Mouse (Mus musculus): ENCODE measurements at regions not wholly inside any gene's neighbourhood (a gene's known extent, or its start where the extent isn't known, plus 50 kb on each side); places are given as distances from the start of the nearest gene placed in this dataset.

- DNase-seq (ENCODE audit: low spot score in 2 of 2), result no peak
- intact Hi-C loops (cut with DNase I), result loop anchor here (5.0 kb wide), 1 partner anchor 202 kb away; the partner anchor contains the start of gene Klf4
These were observed 202.1 kb upstream of the Klf4 start for GRCm38 (mm10) chr4:55734331-55734730.

- intact Hi-C loops (cut with DNase I), result loop anchor here (2.0 to 5.0 kb wide), 2 partner anchors 82 to 201 kb away; partner anchors contain the start of gene Klf4
- no peak for DNase-seq (ENCODE audit: low spot score in 2 of 2)
These were observed 201.0 kb upstream of the Klf4 start for GRCm38 (mm10) chr4:55733223-55733622.

GRCm38 (mm10) chr4:55732006-55732405 lies 199.7 kb upstream of the Klf4 start:
- intact Hi-C loops (cut with DNase I), result loop anchor here (2.0 to 5.0 kb wide), 2 partner anchors 81 to 200 kb away; partner anchors contain the start of gene Klf4

GRCm38 (mm10) chr4:55730266-55730665 lies 198.0 kb upstream of the Klf4 start:
- intact Hi-C loops (cut with DNase I), result loop anchor here (5.0 kb wide), 1 partner anchor 198 kb away; the partner anchor contains the start of gene Klf4

More at GRCm38 (mm10) chr4:55732006-55732405, 199.7 kb upstream of the Klf4 start:
- DNase-seq (ENCODE audit: low spot score in 2 of 2), result peak; percentile 63 to 95

GRCm38 (mm10) chr4:55727178-55727577 lies 194.9 kb upstream of the Klf4 start:
- DNase-seq (ENCODE audit: low spot score in 2 of 2), result no peak

More at GRCm38 (mm10) chr4:55730266-55730665, 198.0 kb upstream of the Klf4 start:
- DNase-seq (ENCODE audit: low spot score in 2 of 2), result no peak

GRCm38 (mm10) chr4:55726081-55726480 lies 193.8 kb upstream of the Klf4 start:
- DNase-seq (ENCODE audit: low spot score in 2 of 2), result no peak
- intact Hi-C loops (cut with DNase I), result no loop called here

More at GRCm38 (mm10) chr4:55727178-55727577, 194.9 kb upstream of the Klf4 start:
- intact Hi-C loops (cut with DNase I), result no loop called here

- DNase-seq (ENCODE audit: low spot score in 2 of 2), result no peak
- intact Hi-C loops (cut with DNase I), result no loop called here
These were observed 192.0 kb upstream of the Klf4 start for GRCm38 (mm10) chr4:55724286-55724685.

- no peak for DNase-seq (ENCODE audit: low spot score in 2 of 2)
- intact Hi-C loops (cut with DNase I), result no loop called here
These were observed 190.9 kb upstream of the Klf4 start for GRCm38 (mm10) chr4:55723124-55723523.

- DNase-seq (ENCODE audit: low spot score in 2 of 2), result no peak
- intact Hi-C loops (cut with DNase I), result no loop called here
These were observed 190.1 kb upstream of the Klf4 start for GRCm38 (mm10) chr4:55722388-55722787.

- intact Hi-C loops (cut with DNase I), result no loop called here
- no peak for DNase-seq (ENCODE audit: low spot score in 2 of 2)
These were observed 189.6 kb upstream of the Klf4 start for GRCm38 (mm10) chr4:55721834-55722233.

- DNase-seq (ENCODE audit: low spot score in 2 of 2), result peak in 1 of 2 experiments; percentile 28
- intact Hi-C loops (cut with DNase I), result no loop called here
These were observed 186.2 kb upstream of the Klf4 start for GRCm38 (mm10) chr4:55718438-55718837.

GRCm38 (mm10) chr4:55716161-55716651 lies 183.9 kb upstream of the Klf4 start:
- DNase-seq (ENCODE audit: low spot score in 2 of 2), result no peak
- intact Hi-C loops (cut with DNase I), result no loop called here

- intact Hi-C loops (cut with DNase I), result no loop called here
- peak in 1 of 2 experiments; percentile 16 for DNase-seq (ENCODE audit: low spot score in 2 of 2)
These were observed 179.5 kb upstream of the Klf4 start for GRCm38 (mm10) chr4:55711500-55712341.

GRCm38 (mm10) chr4:55710476-55710875 lies 178.2 kb upstream of the Klf4 start:
- intact Hi-C loops (cut with DNase I), result no loop called here

GRCm38 (mm10) chr4:55708808-55709207 lies 176.5 kb upstream of the Klf4 start:
- DNase-seq (ENCODE audit: low spot score in 2 of 2), result no peak
- intact Hi-C loops (cut with DNase I), result loop anchor here (10.0 kb wide), 1 partner anchor 786 kb away; no protein-coding TSS in a partner anchor

More at GRCm38 (mm10) chr4:55710476-55710875, 178.2 kb upstream of the Klf4 start:
- DNase-seq (ENCODE audit: low spot score in 2 of 2), result no peak

- DNase-seq (ENCODE audit: low spot score in 2 of 2), result peak in 1 of 2 experiments; percentile 78
- intact Hi-C loops (cut with DNase I), result loop anchor here (10.0 kb wide), 1 partner anchor 787 kb away; no protein-coding TSS in a partner anchor
These were observed 175.7 kb upstream of the Klf4 start for GRCm38 (mm10) chr4:55707916-55708315.

- intact Hi-C loops (cut with DNase I), result loop anchor here (10.0 kb wide), 1 partner anchor 790 kb away; no protein-coding TSS in a partner anchor
- no peak for DNase-seq (ENCODE audit: low spot score in 2 of 2)
These were observed 172.7 kb upstream of the Klf4 start for GRCm38 (mm10) chr4:55704921-55705320.

GRCm38 (mm10) chr4:55703346-55703916 lies 171.2 kb upstream of the Klf4 start:
- intact Hi-C loops (cut with DNase I), result loop anchor here (10.0 kb wide), 1 partner anchor 791 kb away; no protein-coding TSS in a partner anchor
- DNase-seq (ENCODE audit: low spot score in 2 of 2), result no peak

- intact Hi-C loops (cut with DNase I), result loop anchor here (10.0 kb wide), 1 partner anchor 793 kb away; no protein-coding TSS in a partner anchor
- DNase-seq (ENCODE audit: low spot score in 2 of 2), result no peak
These were observed 169.1 kb upstream of the Klf4 start for GRCm38 (mm10) chr4:55701334-55701733.

- intact Hi-C loops (cut with DNase I), result loop anchor here (10.0 kb wide), 1 partner anchor 795 kb away; no protein-coding TSS in a partner anchor
These were observed 167.7 kb upstream of the Klf4 start for GRCm38 (mm10) chr4:55699917-55700316.

More at GRCm38 (mm10) chr4:55699917-55700316, 167.7 kb upstream of the Klf4 start:
- no peak for DNase-seq (ENCODE audit: low spot score in 2 of 2)
